Mouse (Mus musculus) megakaryocyte, embryonic 14.5 days (primary cell): ENCODE data around the gene Kat14.

Source experiments
- FLI1 ChIP-seq: IDR thresholded peaks from 2 replicates; pipeline ENCODE4 v1.6.1; 2012; ENCODE audit warnings: low read length, inconsistent platforms, mixed read lengths
- GATA1 ChIP-seq: IDR thresholded peaks from 3 replicates; pipeline ENCODE4 v1.6.1; 2012; ENCODE audit warnings: mixed read lengths, low read length, inconsistent platforms, borderline replicate concordance

GRCm38 (mm10) chr2:144331401-144332302 lies 37.1 kb upstream of the Kat14 start, which contains the start of gene Ovol2:
- no peak for TF ChIP-seq FLI1
- no peak for TF ChIP-seq GATA1
